Mouse (Mus musculus): ENCODE data around the gene Snx1.

DNA sequence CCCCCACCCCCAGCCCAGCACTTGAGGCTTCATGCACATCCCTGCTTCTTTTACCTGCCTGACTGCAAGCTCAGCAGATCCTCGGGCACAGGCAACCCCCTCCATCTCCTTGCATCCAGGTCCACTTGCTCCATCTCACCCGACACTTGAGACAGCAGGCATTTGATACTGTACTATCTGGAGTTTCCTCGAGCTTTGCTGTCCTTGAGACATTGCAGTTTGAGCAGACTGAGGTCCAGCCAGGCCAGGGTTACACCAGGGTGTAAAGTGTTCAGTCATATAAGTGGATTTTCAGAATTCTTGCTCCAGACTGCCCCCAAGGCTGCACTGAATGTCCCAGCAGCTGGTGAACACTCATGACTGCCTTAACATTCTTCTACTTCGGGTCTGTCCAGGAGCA is 84.1 kb downstream of the Snx1 start:
- no peak for TF ChIP-seq ZNF384 (IDR thresholded peaks at IDR 0.05; ENCODE audit: low read depth, low read length)
- no peak for TF ChIP-seq CHD2 (IDR thresholded peaks at IDR 0.05; ENCODE audit: low read depth, low read length)
- no peak for TF ChIP-seq MAFK (IDR thresholded peaks at IDR 0.05; ENCODE audit: insufficient read depth, low read depth, low read length)
- TF ChIP-seq HCFC1 (IDR thresholded peaks at IDR 0.05; ENCODE audit: borderline replicate concordance, insufficient read depth, low read length): no peak
- TF ChIP-seq ZC3H11A (IDR thresholded peaks at IDR 0.05; ENCODE audit: borderline replicate concordance, low read depth, low read length): no peak

Measured in ES-E14 (cell line).